ENCODE assay signal across 28 mouse cellular contexts in the genomic region with DNA sequence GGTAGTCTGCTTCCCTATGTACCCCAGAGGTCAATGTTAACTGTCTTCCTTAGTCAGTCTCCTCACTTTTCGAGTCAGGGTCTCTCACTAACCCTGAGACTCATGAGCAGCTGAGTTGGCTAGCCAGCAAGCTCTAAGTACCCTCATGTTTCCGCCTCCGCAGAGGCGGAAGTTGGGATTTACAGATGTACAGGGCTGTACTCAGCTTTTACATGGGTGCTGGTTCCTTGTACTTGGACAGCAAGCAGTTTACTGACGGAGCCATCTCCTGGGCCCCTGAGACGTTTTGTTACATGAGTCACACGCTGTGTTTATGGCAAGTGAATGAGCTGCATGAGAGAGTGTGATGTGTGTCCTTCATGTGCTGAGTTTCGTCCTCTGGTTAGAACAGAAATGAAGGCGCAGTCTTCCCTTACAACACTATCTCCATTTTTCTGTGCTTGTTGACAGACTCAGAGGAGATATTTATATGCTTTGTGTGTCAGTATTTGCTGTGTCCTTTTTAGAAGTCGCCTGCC.
A peak's percentile ranks its signal among the peaks of the same experiment; 100 is the strongest.
DNase-seq lines count a peak whose midpoint lies in the region; ATAC-seq and TF ChIP-seq lines count a peak whose summit lies in the region.
"Had no signal": no experiment of that assay in that cellular context is flagged by ENCODE, and none has a peak within 500 bp of the region (broad histone marks: within the 10 kb centered on the region; RNA-seq: fewer than 3 reads in every experiment).

No protein-coding gene starts in this region.

- no peak for TF ChIP-seq POLR2A in ES-Bruce4 (IDR thresholded peaks at IDR 0.05; ENCODE audit: insufficient read depth, low read length)
- no peak for TF ChIP-seq POLR2A in lung, adult 2 months (IDR thresholded peaks at IDR 0.05; ENCODE audit: borderline replicate concordance, extremely low read depth, low read depth, low read length)

- H3K36me3 ChIP-seq in heart, embryonic 15.5 days, result no peaks in the 10 kb centered on the region
- no peaks in the 10 kb centered on the region for H3K36me3 ChIP-seq in ES-Bruce4 (ENCODE audit: control insufficient read depth, insufficient read depth, low read length, poor library complexity, severe bottlenecking)
- H3K36me3 ChIP-seq: forebrain, embryonic 12.5 days; G1E; limb, embryonic 13.5 days had no signal

- ATAC-seq in heart, embryonic 15.5 days (replicated peaks; ENCODE audit: insufficient number of reproducible peaks, insufficient read depth, low FRiP score, low read depth), result no peak
- ATAC-seq: intestine, postnatal 0 days; midbrain, embryonic 16.5 days had no signal

- DNase-seq in heart, adult 11 months, result peak; percentile 70
- no peak for DNase-seq in heart, postnatal 10 days
- no peak for DNase-seq in heart, adult 8-10 months (ENCODE audit: low spot score)
- peak; percentile 66 for DNase-seq in R1 (ENCODE audit: low read depth, low spot score)
- DNase-seq in retina, postnatal 1 day, result no peak
- no peak for DNase-seq in lung, adult 2 months
- DNase-seq: adrenal gland, postnatal 25 days; cerebellum, adult 18-20 months; cerebellum, postnatal 10 days; gastrocnemius, postnatal 36 days; kidney, adult 9 months; kidney, postnatal 10 days; lung, postnatal 36 days; right cerebral cortex, adult 18-20 months; spleen, adult 18-20 months; thymus, postnatal 14 days had no signal

- TF ChIP-seq CTCF in ES-Bruce4 (IDR thresholded peaks at IDR 0.05; ENCODE audit: low read depth, low read length), result no peak
- no peak for TF ChIP-seq CTCF in lung, adult 2 months (IDR thresholded peaks at IDR 0.05; ENCODE audit: insufficient read depth, low read length)

- peaks cover 17% of the 10 kb centered on the region for H3K4me1 ChIP-seq in heart, embryonic 15.5 days (replicated peaks)
- H3K4me1 ChIP-seq in ES-Bruce4 (ENCODE audit: control insufficient read depth, insufficient read depth, low read length), result no peaks in the 10 kb centered on the region
- H3K4me1 ChIP-seq in lung, adult 2 months (ENCODE audit: control insufficient read depth, insufficient read depth, low read length), result peaks cover 5% of the 10 kb centered on the region
- H3K4me1 ChIP-seq: forebrain, embryonic 12.5 days; limb, embryonic 13.5 days had no signal

- H3K27ac ChIP-seq in heart, embryonic 15.5 days, result peak overlapping the region; percentile 45; the same call in 1 of the 2 replicates
- H3K27ac ChIP-seq in ES-Bruce4 (ENCODE audit: insufficient read depth, low read length), result no peak overlapping the region; the same call in 1 of the 2 replicates
- H3K27ac ChIP-seq: forebrain, embryonic 12.5 days; hindbrain, embryonic 14.5 days; left cerebral cortex, adult 2 months; limb, embryonic 13.5 days had no signal

- no peak overlapping the region for H3K4me3 ChIP-seq in heart, embryonic 15.5 days
- H3K4me3 ChIP-seq in ES-Bruce4 (ENCODE audit: low read depth, low read length), result peak overlapping the region; percentile 20
- no peak overlapping the region for H3K4me3 ChIP-seq in lung, adult 2 months (replicated peaks; ENCODE audit: extremely low read depth, low read depth, low read length)
- H3K4me3 ChIP-seq: erythroblast, embryonic 14.5 days; forebrain, embryonic 12.5 days; left cerebral cortex, adult 2 months; limb, embryonic 13.5 days had no signal

- intact Hi-C loops in heart, postnatal 10 days (cut with DNase I), result no loop called here

- no peaks in the 10 kb centered on the region for H3K9me3 ChIP-seq in heart, embryonic 15.5 days (replicated peaks)
- H3K9me3 ChIP-seq in ES-Bruce4 (replicated peaks; ENCODE audit: control insufficient read depth, insufficient read depth, low read length, poor library complexity, severe bottlenecking), result no peaks in the 10 kb centered on the region
- H3K9me3 ChIP-seq: forebrain, embryonic 12.5 days; limb, embryonic 13.5 days had no signal

- H3K4me2 ChIP-seq in heart, embryonic 15.5 days, result no peak overlapping the region
- H3K4me2 ChIP-seq: forebrain, embryonic 12.5 days; hindbrain, embryonic 14.5 days; limb, embryonic 13.5 days; liver, embryonic 11.5 days; midbrain, embryonic 11.5 days had no signal

- H3K9ac ChIP-seq in heart, embryonic 15.5 days, result no peak overlapping the region
- peak overlapping the region; percentile 32 for H3K9ac ChIP-seq in ES-Bruce4 (ENCODE audit: low read depth, poor library complexity, severe bottlenecking)
- H3K9ac ChIP-seq: forebrain, embryonic 12.5 days; hindbrain, embryonic 14.5 days; limb, embryonic 13.5 days had no signal

- WGBS in heart, embryonic 15.5 days, result 65% methylated on average over 10 of the region's 10 CpGs
- WGBS in lung, adult 2 months, result 86% methylated on average over 10 of the region's 10 CpGs

- no peak for TF ChIP-seq EP300 in ES-Bruce4 (IDR thresholded peaks at IDR 0.05; ENCODE audit: insufficient read depth, low read depth, low read length)

- H3K27me3 ChIP-seq in heart, embryonic 15.5 days, result no peaks in the 10 kb centered on the region
- H3K27me3 ChIP-seq in ES-Bruce4 (ENCODE audit: control insufficient read depth, insufficient read depth, low read length, poor library complexity, severe bottlenecking), result no peaks in the 10 kb centered on the region
- H3K27me3 ChIP-seq: forebrain, embryonic 12.5 days; limb, embryonic 13.5 days had no signal

Comparison
In these comparisons a context has a peak if more than half of its experiments do, and no peak if none do; other contexts are left out.
1. DNase-seq: peak in heart, adult 11 months (single experiment) and R1 (single experiment); none in heart, postnatal 10 days (0 of 2), heart, adult 8-10 months (single experiment), retina, postnatal 1 day (single experiment) and lung, adult 2 months (single experiment).